Mouse (Mus musculus) heart, postnatal 36 days (tissue): ENCODE results near the gene Tmem219. TPM values are rescaled to one million over a fixed set of nuclear protein-coding genes. Genes with fewer than 3 reads are reported as not detected.
"Not testable (repeated sequence)": the region's sequence is repeated elsewhere in the genome, so short reads cannot be mapped to it uniquely, and the experiment has no call there.

ENCODE experiments used
- DNase-seq, 2 experiments: peaks; one replicate each; pipeline ENCODE4 v3.0.0; 2021 to 2022
- intact Hi-C: fragments of 180-260 bp; cut with DNase I; formaldehyde crosslinking; loops from one replicate; pipeline ENCODE4 v1.15.1; 2025
- total RNA-seq, 2 experiments: library from RNA; stranded (reverse); gene quantifications; 2 replicates each; pipeline ENCODE4 v1.2.3; 2021

Tmem219 gene
- total RNA-seq, 2 experiments from 2014 or later, result 9.5 to 11.5 TPM

DNA sequence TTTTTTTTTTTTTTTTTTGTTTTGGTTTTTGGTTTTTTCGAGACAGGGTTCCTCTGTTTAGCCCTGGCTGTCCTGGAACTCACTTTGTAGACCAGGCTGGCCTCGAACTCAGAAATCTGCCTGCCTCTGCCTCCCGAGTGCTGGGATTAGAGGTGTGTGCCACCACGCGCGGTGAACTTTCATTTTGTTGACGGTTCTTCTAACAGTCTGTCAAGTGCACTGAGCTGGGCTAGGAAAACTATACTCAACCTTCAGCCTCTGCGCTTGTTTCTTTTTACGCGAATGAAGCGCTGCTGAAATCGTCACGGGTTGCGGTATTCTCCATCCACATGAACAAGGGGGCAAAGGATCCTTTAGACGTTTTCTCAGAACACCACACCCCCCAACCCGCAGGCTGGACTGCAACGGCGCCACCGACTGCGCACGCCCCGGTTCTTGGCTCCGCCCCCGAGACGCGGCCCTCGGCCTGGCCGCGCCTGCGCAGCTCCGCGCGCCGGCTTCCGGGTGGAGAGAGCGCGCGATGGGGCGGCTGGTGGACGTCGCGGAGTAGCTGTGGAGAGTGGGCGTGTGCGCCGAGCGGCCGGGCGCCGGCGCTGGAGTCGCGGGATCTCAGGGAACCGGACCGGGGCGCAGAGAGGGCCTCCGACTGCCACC lies 5.8 kb upstream of the Tmem219 start, which contains the start of gene Kctd13:
Kctd13 (plus strand) TSS at position 496 of the 654 bp plus-strand sequence.
- intact Hi-C loops, result loop anchor here (2.0 to 5.0 kb wide), 4 partner anchors 20 to 68 kb away; partner anchors contain the start of genes Asphd1 and Hirip3
- peak; percentile 93 to 95 for DNase-seq

DNA sequence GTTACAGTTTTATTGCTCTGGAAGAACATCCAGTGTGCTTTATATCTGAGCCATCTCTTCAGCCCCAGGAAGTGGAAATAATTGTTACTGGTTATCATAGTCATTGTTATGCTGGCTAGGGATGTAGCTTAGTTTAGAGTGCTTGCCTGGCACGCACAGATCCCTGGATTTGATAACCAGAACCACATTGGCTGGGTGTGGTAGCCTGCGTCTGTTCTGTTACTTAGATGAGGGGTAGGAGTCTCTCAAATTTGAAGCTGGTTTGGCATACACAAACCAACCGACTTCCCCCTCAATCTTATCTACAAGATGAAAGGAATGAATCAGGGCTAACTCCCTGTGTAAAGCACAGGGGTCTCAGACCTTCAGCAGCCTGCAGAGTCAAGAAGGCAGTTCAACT lies 3.6 kb upstream of the Tmem219 start:
- intact Hi-C loops, result loop anchor here (5.0 kb wide), 1 partner anchor 39 kb away; no protein-coding TSS in a partner anchor
- no peak for DNase-seq

DNA sequence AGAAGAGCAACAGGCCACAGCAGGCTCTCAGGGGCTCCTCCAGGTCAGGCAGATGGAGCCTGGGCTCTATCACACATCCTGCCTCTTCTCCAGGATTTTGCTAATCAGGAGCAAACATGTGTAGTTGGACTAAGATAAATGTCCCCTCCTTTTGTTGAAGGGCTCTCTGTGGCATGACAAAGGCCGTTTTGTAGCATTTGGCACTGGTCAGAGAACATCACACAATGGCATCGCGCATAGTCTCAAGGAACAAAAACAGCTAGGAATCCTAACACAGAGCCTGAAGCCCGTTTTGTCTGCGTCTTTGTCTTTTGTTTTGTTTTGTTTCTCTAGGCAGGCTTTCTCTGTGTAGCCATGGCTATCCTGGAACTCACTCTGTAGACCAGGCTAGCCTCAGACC lies 1.3 kb upstream of the Tmem219 start:
- no peak for DNase-seq
- intact Hi-C loops, result no loop called here

DNA sequence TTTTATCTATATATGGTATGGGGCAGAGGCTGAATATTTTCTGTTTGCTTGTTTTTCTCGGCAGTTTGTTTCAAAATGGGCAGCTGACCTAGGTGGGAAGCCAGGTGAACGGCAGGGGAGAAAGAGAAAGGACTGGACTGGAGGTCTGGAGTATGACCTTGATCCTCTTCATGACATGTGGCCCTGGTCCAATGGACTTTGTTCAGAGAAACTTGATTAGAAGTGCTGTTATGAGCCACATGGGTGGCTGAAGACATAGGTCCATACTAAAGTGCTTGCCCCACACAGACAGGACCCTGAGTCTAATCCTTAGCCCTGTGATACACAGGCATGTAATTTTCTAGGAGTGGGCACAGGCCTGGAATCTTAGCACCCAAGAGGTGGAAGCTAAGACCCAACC lies 1.2 kb downstream of the Tmem219 start:
- intact Hi-C loops, result no loop called here
- no peak for DNase-seq

DNA sequence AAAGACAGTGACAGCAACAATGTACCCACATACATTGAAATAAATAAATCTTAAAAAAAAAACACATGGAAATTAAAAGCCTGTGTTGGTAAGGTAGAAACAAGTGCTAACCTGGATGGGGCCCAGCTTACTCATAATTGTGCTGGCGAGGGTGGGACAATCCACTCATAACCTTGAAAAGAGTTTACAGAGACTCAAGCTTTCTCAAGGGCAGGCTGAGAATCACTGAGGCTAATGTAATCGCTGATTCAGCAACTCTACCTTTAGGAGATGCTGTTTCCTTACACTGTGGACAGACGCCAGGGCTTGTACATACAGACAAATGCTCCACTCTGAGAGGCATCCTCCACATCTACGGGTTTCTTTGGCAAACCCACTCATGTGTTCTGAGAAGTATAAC lies 2.7 kb downstream of the Tmem219 start:
- DNase-seq, result no peak
- intact Hi-C loops, result no loop called here

DNA sequence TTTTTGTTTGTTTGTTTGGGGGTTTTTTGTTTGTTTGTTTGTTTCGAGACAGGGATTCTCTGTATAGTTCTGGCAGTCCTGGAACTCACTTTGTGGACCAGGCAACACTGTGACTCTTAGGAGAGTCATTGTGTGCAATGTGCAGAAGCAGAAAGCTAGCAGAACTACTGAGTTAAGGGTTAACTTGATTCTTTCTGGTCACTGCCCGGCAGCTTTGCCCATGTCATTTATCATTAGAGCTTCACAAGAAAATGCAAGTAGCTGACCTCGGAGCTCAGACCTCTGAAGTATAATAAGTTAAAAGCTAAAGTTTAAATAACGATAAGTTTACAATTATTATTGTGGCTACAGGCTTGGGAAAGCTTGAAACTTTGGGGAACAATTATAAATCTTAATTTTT lies 4.4 kb downstream of the Tmem219 start:
- DNase-seq, intact Hi-C loops: not testable (repeated sequence)

DNA sequence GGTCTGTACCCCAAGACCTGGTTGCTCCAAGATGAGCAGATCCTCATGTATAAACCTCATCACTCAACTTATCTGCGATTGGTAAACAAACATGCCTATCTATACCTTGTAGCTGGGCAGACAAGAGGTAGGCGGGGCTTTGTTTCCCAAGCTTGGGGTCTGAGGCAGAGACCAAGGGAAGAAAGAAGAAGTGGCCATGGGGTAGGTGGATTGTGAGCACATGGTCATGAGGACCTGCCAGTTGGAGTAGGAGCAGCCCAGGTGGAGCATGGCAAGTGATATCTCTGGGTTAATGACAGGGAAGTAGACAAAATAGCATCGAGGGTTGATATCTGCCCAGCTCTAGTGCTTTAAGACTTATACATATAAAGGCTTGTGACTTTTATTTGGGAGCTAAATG lies 7.9 kb downstream of the Tmem219 start:
- intact Hi-C loops, result no loop called here

DNA sequence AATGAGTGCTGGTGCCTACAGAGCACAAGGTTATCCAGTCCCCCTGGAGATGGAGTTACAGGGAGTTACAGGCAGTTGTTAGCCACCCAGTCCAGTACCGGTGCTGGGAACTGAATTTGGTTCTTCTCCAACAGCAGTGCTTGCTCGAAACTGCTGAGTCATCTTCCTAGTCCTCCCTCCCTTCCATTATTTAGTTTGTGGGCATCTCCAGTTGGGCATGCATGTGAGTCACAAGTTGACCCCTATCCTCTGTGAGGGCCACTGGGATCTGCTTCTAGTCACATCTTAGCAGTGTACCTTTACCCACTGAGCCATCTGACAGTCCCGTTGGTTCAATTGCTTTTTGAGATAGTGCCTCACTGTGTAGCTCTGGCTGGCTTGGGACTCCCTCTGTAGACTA lies 17.1 kb downstream of the Tmem219 start:
- DNase-seq, result no peak
- intact Hi-C loops, result no loop called here

More for the DNA sequence above, 7.9 kb downstream of the Tmem219 start:
- DNase-seq, result no peak

DNA sequence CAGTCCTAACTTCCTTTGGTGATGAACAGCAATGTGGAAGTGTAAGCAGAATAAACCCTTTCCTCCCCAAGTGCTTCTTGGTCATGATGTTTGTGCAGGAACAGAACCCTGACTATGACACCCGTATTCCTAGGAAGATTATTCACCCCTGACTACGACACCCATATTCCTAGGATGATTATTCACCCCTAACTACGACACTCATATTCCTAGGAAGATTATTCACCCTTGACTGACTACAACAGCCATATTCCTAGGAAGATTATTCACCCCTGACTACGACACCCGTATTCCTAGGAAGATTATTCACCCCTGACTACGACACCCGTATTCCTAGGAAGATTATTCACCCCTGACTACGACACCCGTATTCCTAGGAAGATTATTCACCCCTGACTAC lies 22.9 kb downstream of the Tmem219 start:
- intact Hi-C loops, result loop anchor here (5.0 kb wide), 2 partner anchors 37 to 128 kb away; partner anchors contain the start of genes Hirip3, Ino80e and Maz
- DNase-seq, result not testable (repeated sequence)

DNA sequence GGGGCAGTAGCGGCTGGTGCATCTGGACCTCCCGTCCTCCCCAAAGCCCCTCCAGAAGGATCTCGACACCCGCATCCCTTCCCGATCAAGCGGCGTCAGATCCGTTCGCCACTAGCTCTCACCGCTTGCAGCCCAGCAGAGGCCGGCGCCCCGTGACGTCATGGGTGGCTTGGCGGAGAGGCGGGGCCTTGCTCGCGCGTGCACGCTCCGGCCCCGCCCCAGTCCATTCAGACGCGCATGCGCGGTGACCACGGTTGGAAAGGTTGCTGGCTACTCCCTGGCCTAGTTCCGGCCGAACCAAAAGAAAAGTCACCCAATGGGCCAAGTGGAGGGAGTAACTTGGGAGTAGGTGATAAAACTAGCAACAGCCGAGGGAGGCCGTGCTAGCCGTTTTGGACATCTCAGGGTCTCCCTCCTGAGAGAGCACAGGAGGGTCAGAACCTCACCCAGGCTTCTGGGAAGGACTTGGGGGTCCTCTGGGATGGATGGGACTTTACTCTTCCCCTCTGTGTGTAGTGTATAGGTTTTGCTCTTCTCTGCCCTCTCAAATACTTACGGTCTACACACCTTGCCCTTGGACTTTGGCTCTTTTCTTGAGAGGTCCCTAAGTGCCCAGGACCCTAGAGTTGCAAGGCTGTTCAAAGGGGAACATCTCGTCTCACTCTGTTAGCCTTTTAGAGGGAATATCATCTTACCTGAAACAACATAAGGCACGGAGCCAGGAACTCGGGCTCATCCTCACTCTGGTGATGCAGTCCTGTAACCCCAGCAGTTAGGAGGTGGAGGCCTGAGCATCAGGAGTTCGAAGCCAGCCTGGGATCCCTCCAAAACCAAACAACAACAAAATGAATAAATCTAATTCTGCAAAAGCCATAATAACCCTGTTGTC lies 24.4 kb downstream of the Tmem219 start:
- intact Hi-C loops, result loop anchor here (5.0 kb wide), 2 partner anchors 36 to 129 kb away; partner anchors contain the start of genes Hirip3, Ino80e and Maz

DNA sequence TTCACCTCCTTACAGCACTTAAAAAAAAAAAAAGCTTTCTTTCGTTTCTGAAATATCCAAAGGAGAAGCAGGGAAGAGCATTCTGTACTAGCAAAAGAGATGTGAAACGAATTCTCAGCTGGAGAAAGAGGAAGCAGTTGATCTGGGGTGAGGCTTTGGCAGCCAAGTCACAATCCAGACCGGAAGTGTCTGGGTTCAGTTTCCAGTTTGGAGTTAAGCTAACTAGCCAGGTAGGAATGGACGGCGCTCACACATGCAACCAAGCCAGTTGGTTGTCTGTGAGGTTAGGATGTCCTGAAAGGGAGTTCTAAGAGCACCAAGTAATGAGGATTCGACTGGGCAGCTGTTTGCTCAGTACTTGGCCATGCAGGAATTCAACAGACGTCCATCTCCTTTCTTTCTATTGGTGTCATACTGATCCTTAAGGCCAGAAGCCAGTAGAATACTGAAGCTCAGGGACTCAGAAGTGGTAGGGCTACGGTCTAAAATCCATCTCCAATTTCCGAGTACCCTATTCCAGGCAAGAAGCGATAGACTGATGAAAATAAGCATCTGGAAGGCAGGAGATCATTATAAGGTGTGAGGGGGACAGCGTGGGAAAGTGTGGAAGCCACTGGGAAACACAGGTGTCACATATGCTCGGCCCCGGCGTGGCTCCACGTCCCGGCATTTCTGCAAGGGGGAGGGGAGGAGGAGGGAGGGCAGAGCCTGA lies 25.2 kb downstream of the Tmem219 start:
- intact Hi-C loops, result loop anchor here (2.0 to 5.0 kb wide), 3 partner anchors 31 to 130 kb away; partner anchors contain the start of genes Hirip3, Ino80e, Kctd13 and Maz

More for the DNA sequence above, 24.4 kb downstream of the Tmem219 start:
- DNase-seq, result peak; percentile 98 to 99

DNA sequence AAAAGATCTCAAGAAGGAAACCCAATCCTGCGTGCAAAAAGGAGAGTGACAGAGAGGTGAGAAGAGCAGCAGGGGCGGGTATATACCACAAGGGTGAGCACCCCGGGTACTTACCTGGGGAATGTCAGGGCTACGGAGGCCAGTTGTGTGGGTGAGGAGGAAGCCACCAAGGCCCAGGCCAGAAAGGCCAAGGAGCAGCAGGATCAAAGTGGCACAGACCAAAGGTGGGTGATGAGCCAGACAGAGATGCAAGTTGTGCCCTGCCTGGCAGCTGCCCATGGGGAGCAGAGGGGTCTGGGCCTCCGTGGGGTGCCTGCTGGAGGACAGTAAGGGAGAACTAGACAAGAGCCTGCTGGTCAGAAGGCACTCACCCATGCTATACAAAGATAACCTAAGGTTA lies 25.8 kb downstream of the Tmem219 start:
- DNase-seq, result peak in 1 of 2 experiments; percentile 22
- intact Hi-C loops, result loop anchor here (2.0 to 5.0 kb wide), 3 partner anchors 32 to 130 kb away; partner anchors contain the start of genes Hirip3, Ino80e, Kctd13 and Maz

More for the DNA sequence above, 25.2 kb downstream of the Tmem219 start:
- peak; percentile 47 to 61 for DNase-seq

DNA sequence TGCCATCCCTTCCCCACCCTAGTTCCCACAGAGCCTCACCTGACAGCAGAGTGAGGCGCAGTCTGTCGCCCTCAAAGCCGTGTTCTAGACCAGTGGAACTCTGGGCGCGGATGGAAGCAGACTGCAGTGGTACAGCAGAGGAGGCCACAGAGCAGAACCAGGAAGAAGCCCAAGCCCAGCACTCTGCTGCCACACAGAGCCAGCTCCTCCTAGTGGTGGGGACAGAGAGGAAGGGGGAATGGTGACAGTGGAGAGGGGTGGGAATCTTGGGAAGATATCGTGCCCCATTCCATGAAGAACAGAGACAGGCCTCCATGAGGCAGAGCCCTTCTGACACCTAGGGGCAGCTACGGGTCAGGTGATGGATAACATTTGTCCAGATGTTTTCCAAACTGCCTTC lies 33.9 kb downstream of the Tmem219 start:
- intact Hi-C loops, result loop anchor here (5.0 kb wide), 1 partner anchor 38 kb away; the partner anchor contains the start of gene Kctd13
- DNase-seq, result no peak

DNA sequence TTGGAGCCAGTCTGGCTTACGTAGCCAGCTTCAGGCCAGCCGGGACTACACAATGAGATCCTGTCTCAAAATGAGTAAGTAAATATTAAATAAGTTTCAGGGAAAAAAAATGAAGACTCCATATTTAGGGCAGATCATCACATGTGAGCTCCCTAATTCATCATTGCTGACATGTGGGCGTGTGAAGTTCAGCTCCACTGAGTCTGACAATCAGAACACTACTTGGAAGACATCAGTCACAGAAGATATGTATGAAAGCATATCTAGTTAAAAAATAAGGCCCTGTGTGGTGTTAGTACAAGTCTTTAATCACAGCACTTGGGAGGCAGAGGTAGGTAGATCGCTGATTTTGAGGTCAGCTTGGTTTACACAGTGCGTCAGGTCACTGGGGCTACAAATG lies 35.4 kb downstream of the Tmem219 start:
- DNase-seq, result no peak
- intact Hi-C loops, result loop anchor here (2.0 to 5.0 kb wide), 2 partner anchors 40 to 54 kb away; partner anchors contain the start of gene Kctd13

DNA sequence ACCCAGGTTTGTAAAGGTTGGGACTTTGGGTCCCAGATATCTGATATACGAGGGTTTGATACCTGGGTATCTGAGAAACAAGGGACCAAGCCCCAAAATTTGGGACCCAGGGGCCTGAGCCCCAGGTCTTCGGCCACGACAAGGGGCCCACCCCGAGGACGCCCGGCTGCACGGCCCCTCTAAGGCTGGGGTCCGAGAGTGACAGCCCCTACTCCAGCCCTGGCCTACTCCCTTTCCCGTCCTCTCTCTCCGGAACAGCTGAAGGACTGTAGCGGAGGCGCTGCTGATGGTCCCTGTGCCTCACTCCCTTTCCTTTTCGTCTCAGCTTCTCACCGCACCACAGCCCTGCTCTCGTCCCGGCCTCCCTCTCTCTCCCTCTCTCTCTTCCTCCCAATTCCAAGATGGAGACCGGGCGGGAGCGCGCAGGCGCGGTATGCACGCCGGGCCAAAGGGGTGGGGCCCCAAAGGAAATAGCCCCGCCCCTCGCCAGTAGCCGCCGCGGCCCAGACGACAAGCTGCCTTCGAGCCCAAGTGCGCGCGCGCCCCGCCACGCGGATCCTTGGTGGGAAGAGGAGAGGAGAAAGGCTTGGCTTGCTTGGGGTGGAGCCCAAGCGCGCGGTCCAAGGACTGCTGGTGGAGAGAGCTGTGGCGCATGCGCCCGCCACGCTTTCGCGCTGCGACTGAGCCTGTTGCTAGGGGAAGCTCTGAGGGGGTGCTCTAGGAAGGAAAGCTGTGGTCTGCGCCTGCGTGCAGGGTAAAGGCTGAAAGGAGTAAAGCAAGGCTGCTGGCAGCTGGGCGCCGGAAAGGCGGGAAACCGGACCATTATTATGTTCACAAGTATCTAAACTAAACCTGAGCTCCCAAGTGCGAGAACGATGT lies 38.2 kb downstream of the Tmem219 start, which contains the start of gene Taok2:
Taok2 (minus strand) TSS at position 418 of the 879 bp plus-strand sequence.
- peak; percentile 96 to 98 for DNase-seq
- intact Hi-C loops, result loop anchor here (5.0 kb wide), 1 partner anchor 43 kb away; the partner anchor contains the start of gene Kctd13

DNA sequence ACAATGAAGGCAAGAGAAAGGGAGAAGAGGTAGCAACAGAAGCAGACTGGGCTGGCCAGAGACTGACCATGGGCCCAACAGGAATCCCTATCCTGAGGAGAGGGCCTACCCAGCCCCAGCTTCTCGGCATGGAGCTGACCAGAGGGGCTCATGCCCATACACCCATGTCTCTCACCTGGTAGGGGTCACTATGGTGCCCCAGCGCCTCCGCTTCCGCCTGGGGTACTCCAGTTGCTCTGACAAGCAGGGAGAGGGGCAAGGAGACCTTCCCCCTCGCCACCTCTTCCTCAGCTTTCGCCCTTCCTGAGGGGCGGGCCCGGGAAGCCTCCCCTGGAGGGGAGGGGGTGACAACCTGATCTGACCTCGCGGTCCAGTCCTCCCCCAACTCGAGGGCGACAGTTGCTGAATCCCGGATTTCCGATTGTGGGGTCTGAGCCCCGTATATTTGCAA lies 39.0 kb downstream of the Tmem219 start:
- peak in 1 of 2 experiments; percentile 51 for DNase-seq
- intact Hi-C loops, result no loop called here

DNA sequence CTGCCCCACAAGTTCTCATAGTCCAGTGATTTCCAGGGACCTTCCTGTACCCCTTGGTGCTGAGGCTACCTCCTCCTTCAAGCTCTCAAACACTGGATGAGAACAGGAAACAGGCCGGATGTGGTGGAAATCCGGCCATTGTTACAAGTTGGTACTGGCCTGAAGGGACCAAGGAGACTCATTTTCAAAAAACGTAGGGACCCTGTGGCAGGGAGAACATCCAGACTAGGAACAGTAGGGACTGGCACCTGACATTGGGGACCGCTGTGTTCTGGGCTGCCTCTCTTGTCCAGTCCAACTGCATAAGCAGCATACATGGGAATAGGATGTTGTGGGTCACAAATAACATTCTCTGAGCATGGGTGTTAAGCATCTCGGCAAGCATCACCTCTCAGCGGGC lies 41.7 kb downstream of the Tmem219 start:
- peak; percentile 38 for DNase-seq
- intact Hi-C loops, result loop anchor here (2.0 kb wide), 1 partner anchor 16 kb away; no protein-coding TSS in a partner anchor

DNA sequence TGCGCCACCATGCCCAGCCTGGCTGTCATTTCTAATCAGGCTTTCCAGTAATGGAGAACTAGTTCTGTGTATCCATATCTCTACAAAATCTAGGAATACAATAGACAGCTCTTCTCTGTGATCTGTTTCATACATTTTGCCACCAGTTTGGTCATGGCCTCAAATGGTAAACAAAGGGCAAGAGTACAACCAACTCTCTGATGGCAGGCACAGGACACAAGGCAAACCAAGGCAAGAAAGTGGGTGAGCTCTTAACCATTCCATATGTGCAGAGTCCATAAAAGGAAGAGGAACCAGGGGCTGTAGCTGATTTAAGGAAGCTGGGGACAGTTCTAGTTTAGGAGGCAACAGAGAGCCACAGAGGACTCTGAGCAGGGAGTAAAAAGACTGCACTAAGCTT lies 45.5 kb downstream of the Tmem219 start:
- no peak for DNase-seq
- intact Hi-C loops, result no loop called here

DNA sequence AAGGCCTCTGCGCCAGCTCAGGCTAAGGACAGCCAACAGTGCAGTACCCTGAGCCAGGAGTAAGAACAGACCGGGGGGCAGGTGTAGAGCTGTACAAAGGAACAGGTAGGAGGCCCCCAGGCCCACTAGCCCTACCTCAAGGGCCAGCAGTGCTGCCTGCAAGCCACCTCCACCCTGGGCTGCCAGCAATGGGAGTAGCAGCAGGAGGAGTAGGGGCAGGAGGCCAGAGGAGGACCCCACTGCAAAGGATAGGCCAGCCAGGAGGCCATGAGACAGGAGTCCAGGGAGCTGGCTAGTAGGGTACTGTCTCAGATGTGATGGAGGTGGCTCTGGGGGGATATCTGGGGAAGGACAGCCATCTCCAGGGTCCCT lies 52.2 kb downstream of the Tmem219 start:
- intact Hi-C loops, result no loop called here

More for the DNA sequence above, 52.2 kb downstream of the Tmem219 start:
- no peak for DNase-seq
